ENCODE assay signal across 22 mouse cellular contexts in the genomic region with DNA sequence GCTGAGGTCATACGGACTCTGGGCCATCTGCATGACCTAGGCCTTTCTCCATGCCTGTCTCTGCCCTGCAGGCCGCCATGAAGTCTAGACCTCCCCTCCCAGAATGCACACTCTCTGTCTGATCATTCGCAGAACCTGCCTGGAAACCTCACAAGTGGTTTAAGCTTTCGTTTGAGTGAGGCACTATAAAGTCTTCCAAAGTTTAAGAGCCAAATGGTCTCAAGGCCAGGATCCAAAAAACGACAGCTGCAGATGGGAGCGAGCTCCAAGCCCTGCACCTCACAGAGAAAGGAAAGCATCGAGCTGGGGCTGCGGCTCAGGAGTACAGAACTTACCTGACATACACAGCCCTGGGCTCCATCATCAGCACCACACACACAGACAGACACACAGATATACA. TPM values are rescaled to one million over a fixed set of nuclear protein-coding genes. Genes with fewer than 3 reads are reported as not detected.
DNase-seq lines count a peak whose midpoint lies in the region; TF ChIP-seq lines count a peak whose summit lies in the region.
"Had no signal": no experiment of that assay in that cellular context is flagged by ENCODE, and none has a peak within 500 bp of the region (broad histone marks: within the 10 kb centered on the region; RNA-seq: fewer than 3 reads in every experiment).

No protein-coding gene starts in this region.

- 0 out of 2 replicates have a peak overlapping the region, but pooled peaks have one; percentile 41 for H3K27ac ChIP-seq in gastrocnemius, adult 2 months
- H3K27ac ChIP-seq: embryonic facial prominence, embryonic 12.5 days; forebrain, embryonic 12.5 days; heart, embryonic 13.5 days; hindbrain, embryonic 10.5 days; intestine, embryonic 15.5 days; liver, embryonic 15.5 days; lung, embryonic 15.5 days; macrophage had no signal

- peak; percentile 50 for DNase-seq in gastrocnemius, adult 2 months
- no peak for DNase-seq in gastrocnemius, postnatal 36 days
- DNase-seq in left cerebral cortex, postnatal 4 days: peak; percentile 49
- DNase-seq in left cerebral cortex, postnatal 25 days (ENCODE audit: low spot score in 2 of 2): no peak
- DNase-seq in gastrocnemius, postnatal 10 days: peak; percentile 43
- DNase-seq in heart, postnatal 14 days: peak; percentile 41 to 61
- no peak for DNase-seq in layer of hippocampus, adult 18-20 months (ENCODE audit: low spot score in 2 of 2)
- DNase-seq: adrenal gland, postnatal 36 days; cerebellum, adult 9-11 months; kidney, adult 8-10 months; kidney, postnatal 25 days; liver; thymus, postnatal 14 days had no signal

- intact Hi-C loops in gastrocnemius, adult 2 months (cut with DNase I): no loop called here
- intact Hi-C loops in gastrocnemius, postnatal 36 days (cut with DNase I): no loop called here
- intact Hi-C loops in left cerebral cortex, postnatal 4 days (cut with DNase I): no loop called here
- intact Hi-C loops in left cerebral cortex, postnatal 25 days (cut with DNase I): loop anchor here (1.0 kb wide), 1 partner anchor 10 kb away; no protein-coding TSS in a partner anchor
- intact Hi-C loops in heart, postnatal 14 days (cut with DNase I): no loop called here

- no peak for TF ChIP-seq CTCF in gastrocnemius, adult 2 months (IDR thresholded peaks at IDR 0.05)

- H3K4me3 ChIP-seq in gastrocnemius, adult 2 months: no peak overlapping the region
- H3K4me3 ChIP-seq: embryonic facial prominence, embryonic 12.5 days; erythroblast, embryonic 14.5 days; forebrain, embryonic 12.5 days; heart, embryonic 13.5 days; hindbrain, embryonic 10.5 days; intestine, embryonic 15.5 days; liver, embryonic 15.5 days; lung, embryonic 15.5 days had no signal

RNA-seq across cellular contexts. Expression of a gene that starts 16.4 kb away (rescaled TPM):
- 1 to 10 TPM; 4.4 to 5.7 TPM for total RNA-seq in gastrocnemius, adult 2 months (2021)
- 1 to 10 TPM; 3.8 to 4.1 TPM for total RNA-seq in gastrocnemius, postnatal 36 days (2021)
- total RNA-seq in left cerebral cortex, postnatal 4 days (2021): 10 to 100 TPM; 10.7 to 12.8 TPM
- total RNA-seq in left cerebral cortex, postnatal 25 days (2021): 1 to 10 TPM; 8.1 to 9.4 TPM
- total RNA-seq in gastrocnemius, postnatal 10 days (2021): 1 to 10 TPM; 5.0 to 6.2 TPM
- 1 to 10 TPM; 4.6 to 6.0 TPM for total RNA-seq in heart, postnatal 14 days (2021)
- total RNA-seq in layer of hippocampus, adult 18-20 months (2021): 10 to 100 TPM; 11.0 to 11.4 TPM

RNA-seq across cellular contexts. Expression of a gene that starts 16.5 kb away (rescaled TPM):
- 1 to 10 TPM; 4.6 to 5.5 TPM for total RNA-seq in gastrocnemius, adult 2 months (2021)
- 1 to 10 TPM; 3.7 to 4.0 TPM for total RNA-seq in gastrocnemius, postnatal 36 days (2021)
- total RNA-seq in left cerebral cortex, postnatal 4 days (2021): 10 to 100 TPM; 22.1 to 22.5 TPM
- total RNA-seq in left cerebral cortex, postnatal 25 days (2021): 10 to 100 TPM; 13.3 TPM
- 1 to 10 TPM; 4.9 to 7.4 TPM for total RNA-seq in gastrocnemius, postnatal 10 days (2021)
- 1 to 10 TPM; 6.5 to 7.0 TPM for total RNA-seq in heart, postnatal 14 days (2021)
- 10 to 100 TPM; 14.6 to 14.9 TPM for total RNA-seq in layer of hippocampus, adult 18-20 months (2021)

RNA-seq across cellular contexts. Expression of a gene that starts 18.1 kb away (rescaled TPM):
- total RNA-seq in gastrocnemius, adult 2 months (2021): under 1 TPM; 0.43 to 0.75 TPM
- total RNA-seq in gastrocnemius, postnatal 36 days (2021): 1 to 10 TPM in 1 of 2 experiments, under 1 TPM in 1; 0.82 to 1.2 TPM
- total RNA-seq in left cerebral cortex, postnatal 4 days (2021): 10 to 100 TPM; 56.5 to 58.2 TPM
- 10 to 100 TPM; 57.1 to 60.1 TPM for total RNA-seq in left cerebral cortex, postnatal 25 days (2021)
- 1 to 10 TPM; 4.9 to 7.8 TPM for total RNA-seq in gastrocnemius, postnatal 10 days (2021)
- total RNA-seq in heart, postnatal 14 days (2021): 1 to 10 TPM; 2.3 to 3.4 TPM
- 100 to 1,000 TPM; 121 to 132 TPM for total RNA-seq in layer of hippocampus, adult 18-20 months (2021)

RNA-seq across cellular contexts. Expression of a gene that starts 35.9 kb away (rescaled TPM):
- 10 to 100 TPM; 62.9 to 69.6 TPM for total RNA-seq in gastrocnemius, adult 2 months (2021)
- total RNA-seq in gastrocnemius, postnatal 36 days (2021): 10 to 100 TPM; 56.0 to 60.9 TPM
- 10 to 100 TPM; 88.0 to 92.4 TPM for total RNA-seq in left cerebral cortex, postnatal 4 days (2021)
- total RNA-seq in left cerebral cortex, postnatal 25 days (2021): 10 to 100 TPM; 71.5 to 83.9 TPM
- 10 to 100 TPM; 71.2 to 75.6 TPM for total RNA-seq in gastrocnemius, postnatal 10 days (2021)
- 10 to 100 TPM; 61.5 to 63.4 TPM for total RNA-seq in heart, postnatal 14 days (2021)
- total RNA-seq in layer of hippocampus, adult 18-20 months (2021): 10 to 100 TPM; 77.4 to 79.3 TPM

RNA-seq across cellular contexts. Expression of a gene that starts 46.4 kb away (rescaled TPM):
- total RNA-seq in gastrocnemius, adult 2 months (2021): 10 to 100 TPM; 20.3 to 23.6 TPM
- total RNA-seq in gastrocnemius, postnatal 36 days (2021): 10 to 100 TPM; 20.9 to 21.4 TPM
- 10 to 100 TPM; 40.3 to 42.6 TPM for total RNA-seq in left cerebral cortex, postnatal 4 days (2021)
- total RNA-seq in left cerebral cortex, postnatal 25 days (2021): 10 to 100 TPM; 36.8 to 37.1 TPM
- total RNA-seq in gastrocnemius, postnatal 10 days (2021): 10 to 100 TPM; 26.9 to 28.2 TPM
- total RNA-seq in heart, postnatal 14 days (2021): 10 to 100 TPM; 20.3 to 21.7 TPM
- total RNA-seq in layer of hippocampus, adult 18-20 months (2021): 10 to 100 TPM; 38.4 to 45.9 TPM

Comparison
In these comparisons a context has a peak if more than half of its experiments do, and no peak if none do; other contexts are left out.
1. DNase-seq: peak in gastrocnemius, adult 2 months (single experiment), left cerebral cortex, postnatal 4 days (single experiment), gastrocnemius, postnatal 10 days (single experiment) and heart, postnatal 14 days (2 of 2); none in gastrocnemius, postnatal 36 days (0 of 2), left cerebral cortex, postnatal 25 days (0 of 2) and layer of hippocampus, adult 18-20 months (0 of 2).
2. RNA of a gene that starts 18.1 kb away (total RNA-seq): 121 to 132 TPM in layer of hippocampus, adult 18-20 months, 57.1 to 60.1 TPM in left cerebral cortex, postnatal 25 days and 56.5 to 58.2 TPM in left cerebral cortex, postnatal 4 days; 4.9 to 7.8 TPM in gastrocnemius, postnatal 10 days, 2.3 to 3.4 TPM in heart, postnatal 14 days, 0.82 to 1.2 TPM in gastrocnemius, postnatal 36 days and 0.43 to 0.75 TPM in gastrocnemius, adult 2 months; every median in the first group is over 4 times any median in the second.